Mouse (Mus musculus) 416B (cell line): ENCODE measurements at regions not wholly inside any gene's neighbourhood (a gene's known extent, or its start where the extent isn't known, plus 50 kb on each side); places are given as distances from the start of the nearest gene placed in this dataset.
A peak's percentile ranks its signal among the peaks of the same experiment; 100 is the strongest.

Experiments
- DNase-seq: peaks from one replicate; pipeline ENCODE4 v3.0.0; 2011; ENCODE audit warnings: low read depth

- peak; percentile 52 for DNase-seq
Observed at GRCm38 (mm10) chr6:25471721-25472120, 218.8 kb downstream of the Gpr37 start.

- DNase-seq: no peak
Observed at GRCm38 (mm10) chr6:25463011-25463410, 227.5 kb downstream of the Gpr37 start.

- no peak for DNase-seq
Observed at GRCm38 (mm10) chr6:25450451-25450850, 240.1 kb downstream of the Gpr37 start.

- no peak for DNase-seq
Observed at GRCm38 (mm10) chr6:25449968-25450367, 240.6 kb downstream of the Gpr37 start.

- no peak for DNase-seq
Observed at GRCm38 (mm10) chr6:25445351-25445940, 245.1 kb downstream of the Gpr37 start.

- DNase-seq: no peak
Observed at GRCm38 (mm10) chr6:25444092-25444491, 246.4 kb downstream of the Gpr37 start.

- no peak for DNase-seq
Observed at GRCm38 (mm10) chr6:25443681-25444080, 246.8 kb downstream of the Gpr37 start.

GRCm38 (mm10) chr6:25442096-25442495 lies 248.4 kb downstream of the Gpr37 start:
- DNase-seq: no peak

- DNase-seq: no peak
Observed at GRCm38 (mm10) chr6:25437875-25438274, 252.7 kb downstream of the Gpr37 start.

GRCm38 (mm10) chr6:25429047-25429446 lies 261.5 kb downstream of the Gpr37 start:
- no peak for DNase-seq

- no peak for DNase-seq
Observed at GRCm38 (mm10) chr6:25418820-25419219, 271.7 kb downstream of the Gpr37 start.

- DNase-seq: no peak
Observed at GRCm38 (mm10) chr6:25389841-25390240, 300.7 kb downstream of the Gpr37 start.
